In genomic region chr2:156512028-156512427, GRCm38 (mm10) we compare ENCODE assay signal across 19 mouse cellular contexts.
"Had no signal": no experiment of that assay in that cellular context is flagged by ENCODE, and none has a peak within 500 bp of the region (broad histone marks: within the 10 kb centered on the region; RNA-seq: fewer than 3 reads in every experiment).

No protein-coding gene starts in this region.

- DNase-seq: gastrocnemius, adult 2 months; gastrocnemius, postnatal 10 days; gastrocnemius, postnatal 25 days; heart, adult 18-20 months; heart, postnatal 10 days; heart, postnatal 4 days; layer of hippocampus, adult 9-11 months; layer of hippocampus, postnatal 36 days; left cerebral cortex, postnatal 4 days had no signal

- H3K27ac ChIP-seq: gastrocnemius, adult 2 months; heart, embryonic 10.5 days; hindbrain, embryonic 10.5 days; hindbrain, embryonic 12.5 days; hindbrain, embryonic 14.5 days; intestine, embryonic 15.5 days; layer of hippocampus, adult 2 months; limb, embryonic 13.5 days; limb, embryonic 15.5 days; liver, embryonic 12.5 days had no signal

- H3K4me3 ChIP-seq: gastrocnemius, adult 2 months; heart, embryonic 10.5 days; heart, embryonic 12.5 days; hindbrain, embryonic 10.5 days; hindbrain, embryonic 12.5 days; intestine, embryonic 15.5 days; layer of hippocampus, adult 2 months; limb, embryonic 13.5 days; limb, embryonic 15.5 days; liver, embryonic 12.5 days had no signal
